Mouse (Mus musculus) liver, embryonic 16.5 days (tissue): ENCODE results near the gene Myo6. TPM values are rescaled to one million over a fixed set of nuclear protein-coding genes. Genes with fewer than 3 reads are reported as not detected.

Experiments used
- ATAC-seq: fragments of 200-750 bp; cut with Nextera tagmentation; 2 replicates; pipeline ENCODE4 v1.8.0; 2017; ENCODE audit warnings: low read depth, mild to moderate bottlenecking, moderate number of reproducible peaks, moderate library complexity
- H3K27ac ChIP-seq: fragments of 300-500 bp; sonication (generic); 2 replicates; pipeline ENCODE4 v1.5.1; 2014; ENCODE audit warnings: mild to moderate bottlenecking, low read length
- H3K27me3 ChIP-seq: fragments of 300-500 bp; sonication (generic); 2 replicates; pipeline ENCODE4 v1.6.1; 2014; ENCODE audit warnings: low read depth, low read length, mixed read lengths; ENCODE audit not compliant: control insufficient read depth, insufficient read depth
- H3K36me3 ChIP-seq: fragments of 300-500 bp; sonication (generic); 2 replicates; pipeline ENCODE4 v1.6.1; 2014; ENCODE audit warnings: mild to moderate bottlenecking; ENCODE audit not compliant: control insufficient read depth, insufficient read depth
- H3K4me1 ChIP-seq: fragments of 300-500 bp; sonication (generic); 2 replicates; pipeline ENCODE4 v1.6.1; 2014; ENCODE audit warnings: low read depth, low read length, mixed read lengths; ENCODE audit not compliant: control insufficient read depth
- H3K4me2 ChIP-seq: fragments of 300-500 bp; sonication (generic); 2 replicates; pipeline ENCODE4 v1.6.1; 2014; ENCODE audit warnings: low read depth, low read length, mixed read lengths
- H3K4me3 ChIP-seq: fragments of 300-500 bp; sonication (generic); 2 replicates; pipeline ENCODE4 v1.5.1; 2014; ENCODE audit warnings: low read depth, mild to moderate bottlenecking, low read length
- H3K9ac ChIP-seq: fragments of 300-500 bp; sonication (generic); 2 replicates; pipeline ENCODE4 v1.6.1; 2014; ENCODE audit warnings: low read depth, low read length
- H3K9me3 ChIP-seq: fragments of 300-500 bp; sonication (generic); replicated peaks from 2 replicates; pipeline ENCODE4 v1.6.1; 2016; ENCODE audit warnings: low read length; ENCODE audit not compliant: control insufficient read depth
- WGBS: fragments of 180-500 bp; shearing (Covaris S2); extraction: QIAGEN DNeasy Blood & Tissue Kit; methylation state at CpG from one replicate; pipeline ENCODE4 v1.1.7; 2014; ENCODE audit not compliant: insufficient replicate concordance; 5-methylcytosine and 5-hydroxymethylcytosine counted together
- polyA plus RNA-seq: library from polyadenylated mRNA; unstranded; fragments of >200 nt; fragmentation: Nextera tagmentation; extraction: Ambion mirVana; gene quantifications from 2 replicates; pipeline ENCODE4 v1.2.1, GENCODE M21; 2015

The Myo6 gene
- polyA plus RNA-seq, 1 experiment from 2014 or later, result 3.9 TPM

DNA sequence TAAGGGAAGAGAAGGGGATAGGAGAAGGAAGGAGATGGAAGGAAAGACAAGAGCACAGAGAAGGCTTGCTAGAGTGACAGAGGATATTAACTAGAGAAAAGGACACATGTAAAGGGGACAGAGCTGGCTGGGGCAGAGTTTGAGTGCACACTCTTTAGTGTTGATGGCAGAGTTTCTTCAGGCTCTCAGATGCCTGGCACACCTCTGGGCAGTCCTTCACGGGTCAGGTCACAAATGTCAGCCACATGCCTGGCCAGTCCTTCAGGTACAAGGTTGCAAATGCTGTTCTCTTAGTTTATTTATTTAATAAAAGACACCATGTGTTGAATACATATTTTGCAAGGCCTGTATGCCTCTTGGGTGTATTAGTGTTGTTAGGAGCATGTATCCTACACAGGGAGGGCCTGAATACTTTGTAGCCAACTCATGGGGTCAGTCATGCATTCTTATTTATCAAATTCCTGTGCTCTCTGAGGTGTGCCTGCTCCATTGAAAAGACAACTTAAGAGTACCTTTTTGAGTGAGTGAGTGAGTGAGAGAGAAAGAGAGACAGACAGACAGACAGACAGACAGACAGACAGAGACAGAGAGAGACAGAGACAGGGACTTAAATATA, 72.5 kb downstream of the Myo6 start:
- 46% methylated on average over 1 of the region's 1 CpGs for WGBS
- ATAC-seq, result no peak
- no peak overlapping the region for H3K27ac ChIP-seq
- no peak overlapping the region for H3K4me2 ChIP-seq
- H3K36me3 ChIP-seq, result no peaks in the 10 kb centered on the region
- H3K9ac ChIP-seq, result no peak overlapping the region
- H3K4me1 ChIP-seq, result no peaks in the 10 kb centered on the region
- no peak overlapping the region for H3K4me3 ChIP-seq
- no peaks in the 10 kb centered on the region for H3K9me3 ChIP-seq
- no peaks in the 10 kb centered on the region for H3K27me3 ChIP-seq

DNA sequence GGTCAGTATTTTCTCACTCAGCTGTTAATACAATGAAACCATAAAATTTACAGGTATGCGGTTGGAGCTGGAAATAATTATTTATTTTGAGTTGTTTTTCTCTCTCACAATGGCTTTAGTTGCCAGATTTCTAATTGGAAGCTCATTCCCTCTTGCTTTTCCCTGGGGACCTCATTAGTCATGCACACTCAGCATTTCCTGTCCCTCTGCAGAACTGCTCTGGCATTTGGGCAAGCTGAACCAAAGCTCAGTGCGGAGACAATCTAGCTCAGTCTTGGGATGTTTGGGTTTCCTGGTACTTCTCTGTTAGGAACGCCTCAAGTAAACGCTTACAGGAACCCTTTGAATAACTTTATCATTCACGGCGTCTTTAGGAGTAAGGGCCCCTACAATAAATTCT, 76.9 kb downstream of the Myo6 start:
- no peaks in the 10 kb centered on the region for H3K27me3 ChIP-seq

DNA sequence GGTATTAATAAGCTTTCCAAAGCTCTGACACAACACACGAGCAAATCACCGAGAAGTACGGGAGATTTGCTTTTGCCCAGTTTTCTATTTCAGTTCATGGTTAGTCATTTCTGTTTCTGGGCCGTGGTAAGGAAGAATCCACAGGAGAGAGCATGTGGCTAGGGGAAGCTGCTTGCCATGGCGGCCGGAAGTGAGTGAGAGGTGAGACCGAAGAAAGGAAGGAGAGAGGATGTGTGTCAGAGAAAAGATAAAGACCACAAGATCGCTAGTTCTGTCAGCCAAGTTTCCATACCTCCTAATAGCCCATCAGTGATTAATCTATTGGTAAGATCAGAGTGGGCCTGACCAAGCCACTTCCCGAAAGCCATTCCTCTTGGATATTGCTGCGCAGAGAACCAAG, 87.3 kb downstream of the Myo6 start:
- no peak overlapping the region for H3K4me3 ChIP-seq
- no peaks in the 10 kb centered on the region for H3K36me3 ChIP-seq
- no peak overlapping the region for H3K4me2 ChIP-seq
- no peak overlapping the region for H3K27ac ChIP-seq
- no peak for ATAC-seq
- no peaks in the 10 kb centered on the region for H3K27me3 ChIP-seq
- WGBS, result 16% methylated on average over 10 of the region's 10 CpGs
- no peaks in the 10 kb centered on the region for H3K4me1 ChIP-seq
- no peaks in the 10 kb centered on the region for H3K9me3 ChIP-seq
- H3K9ac ChIP-seq, result no peak overlapping the region

More for the DNA sequence above, 76.9 kb downstream of the Myo6 start:
- Histone ChIP-seq H3K36me3 (no peaks in the 10 kb centered on the region), H3K9ac (no peak overlapping the region), H3K9me3 (no peaks in the 10 kb centered on the region), H3K4me1 (no peaks in the 10 kb centered on the region), H3K27ac (no peak overlapping the region), H3K4me2 (no peak overlapping the region), H3K4me3 (no peak overlapping the region)
- 64% methylated on average over 6 of the region's 6 CpGs for WGBS
- ATAC-seq, result no peak

DNA sequence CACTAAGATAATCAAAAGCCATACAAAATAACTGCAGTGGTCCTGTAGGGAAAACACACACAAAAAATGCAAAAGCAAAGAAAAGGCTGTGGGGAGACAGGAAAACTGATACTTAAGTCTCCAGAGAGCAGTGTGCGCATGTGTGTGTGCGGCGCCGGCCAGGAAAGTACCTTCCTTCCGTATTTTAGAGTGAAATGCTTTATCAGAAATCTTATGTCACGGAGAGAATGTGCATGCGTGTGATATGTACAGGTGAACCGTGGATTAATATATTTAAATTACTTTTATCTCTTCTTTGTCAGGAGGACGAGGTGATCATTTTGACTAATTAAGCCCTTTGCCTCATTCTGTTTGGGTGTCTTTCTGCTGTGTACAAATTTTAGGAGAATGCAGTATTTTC, 88.4 kb downstream of the Myo6 start:
- 34% methylated on average over 9 of the region's 9 CpGs for WGBS
- Histone ChIP-seq H3K4me2 (no peak overlapping the region), H3K4me3 (no peak overlapping the region), H3K9me3 (no peaks in the 10 kb centered on the region), H3K36me3 (no peaks in the 10 kb centered on the region), H3K9ac (no peak overlapping the region), H3K27ac (no peak overlapping the region), H3K27me3 (no peaks in the 10 kb centered on the region), H3K4me1 (no peaks in the 10 kb centered on the region)
- ATAC-seq, result no peak

DNA sequence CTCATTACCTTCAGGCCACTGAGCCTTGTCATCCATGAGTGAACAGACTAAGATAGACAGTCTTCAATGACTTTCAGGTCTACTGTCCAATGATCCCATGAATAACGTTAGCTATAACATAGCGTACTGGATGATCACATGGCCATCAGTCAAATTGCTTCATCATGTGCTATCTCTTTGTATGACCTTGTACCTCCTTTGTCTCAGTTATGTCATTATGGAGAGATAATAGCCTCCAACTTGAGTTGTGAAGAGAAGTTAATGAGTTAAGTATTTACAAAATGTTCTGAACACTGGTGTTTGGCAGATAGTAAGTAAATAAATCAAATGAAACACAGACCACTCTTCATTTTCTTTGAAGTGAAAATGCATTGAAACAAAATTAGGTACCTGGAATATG, 91.7 kb downstream of the Myo6 start:
- no peak overlapping the region for H3K4me2 ChIP-seq
- no peaks in the 10 kb centered on the region for H3K9me3 ChIP-seq
- H3K9ac ChIP-seq, result no peak overlapping the region
- no peaks in the 10 kb centered on the region for H3K4me1 ChIP-seq
- no peak overlapping the region for H3K27ac ChIP-seq
- WGBS, result 67% methylated on average over 2 of the region's 2 CpGs
- no peak for ATAC-seq
- H3K27me3 ChIP-seq, result no peaks in the 10 kb centered on the region
- no peaks in the 10 kb centered on the region for H3K36me3 ChIP-seq
- H3K4me3 ChIP-seq, result no peak overlapping the region

DNA sequence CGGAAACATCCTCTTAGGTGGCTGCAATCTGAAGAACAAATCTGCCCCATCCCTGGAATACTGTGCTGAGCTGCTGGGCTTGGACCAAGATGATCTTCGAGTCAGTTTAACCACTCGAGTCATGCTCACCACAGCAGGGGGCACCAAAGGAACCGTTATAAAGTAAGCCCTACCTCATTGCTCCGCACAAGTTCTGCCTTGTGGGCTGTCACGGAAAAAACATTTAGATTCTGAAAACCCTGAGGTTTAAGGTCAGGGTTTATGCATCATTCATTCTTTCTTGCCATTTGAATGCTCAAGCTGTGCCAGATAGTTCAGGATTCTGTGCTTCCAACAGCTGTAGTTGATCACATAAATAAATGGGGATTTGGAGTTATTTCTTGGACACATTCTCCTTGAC, 93.6 kb downstream of the Myo6 start:
- no peaks in the 10 kb centered on the region for H3K27me3 ChIP-seq
- H3K9me3 ChIP-seq, result no peaks in the 10 kb centered on the region
- no peaks in the 10 kb centered on the region for H3K4me1 ChIP-seq
- WGBS, result 25% methylated on average over 6 of the region's 6 CpGs
- no peak overlapping the region for H3K9ac ChIP-seq
- H3K27ac ChIP-seq, result no peak overlapping the region
- H3K36me3 ChIP-seq, result no peaks in the 10 kb centered on the region
- no peak overlapping the region for H3K4me3 ChIP-seq
- H3K4me2 ChIP-seq, result no peak overlapping the region
- ATAC-seq, result no peak

DNA sequence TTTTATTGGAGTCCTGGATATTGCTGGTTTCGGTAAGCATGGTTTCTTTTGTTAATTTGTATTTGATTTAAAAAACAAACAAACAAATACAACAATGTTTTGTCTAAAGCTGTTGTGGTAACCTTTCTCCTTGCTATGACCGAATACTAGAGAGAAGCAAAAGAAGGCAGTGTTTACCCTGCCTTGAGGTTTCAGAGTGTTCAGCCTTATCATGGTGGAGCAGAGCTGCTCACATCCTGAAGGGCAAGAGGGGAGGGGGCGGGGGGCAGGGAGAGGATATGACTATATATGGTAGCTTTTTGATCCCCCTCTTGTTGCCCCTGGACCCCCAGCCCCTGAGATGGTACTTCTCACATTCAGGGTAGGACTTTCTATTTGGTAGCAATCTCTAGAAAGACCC, 96.1 kb downstream of the Myo6 start:
- Histone ChIP-seq H3K27me3 (no peaks in the 10 kb centered on the region), H3K9ac (no peak overlapping the region), H3K36me3 (no peaks in the 10 kb centered on the region), H3K9me3 (no peaks in the 10 kb centered on the region), H3K4me3 (no peak overlapping the region), H3K27ac (no peak overlapping the region), H3K4me2 (no peak overlapping the region), H3K4me1 (no peaks in the 10 kb centered on the region)
- ATAC-seq, result no peak
- WGBS, result 22% methylated on average over 3 of the region's 3 CpGs

DNA sequence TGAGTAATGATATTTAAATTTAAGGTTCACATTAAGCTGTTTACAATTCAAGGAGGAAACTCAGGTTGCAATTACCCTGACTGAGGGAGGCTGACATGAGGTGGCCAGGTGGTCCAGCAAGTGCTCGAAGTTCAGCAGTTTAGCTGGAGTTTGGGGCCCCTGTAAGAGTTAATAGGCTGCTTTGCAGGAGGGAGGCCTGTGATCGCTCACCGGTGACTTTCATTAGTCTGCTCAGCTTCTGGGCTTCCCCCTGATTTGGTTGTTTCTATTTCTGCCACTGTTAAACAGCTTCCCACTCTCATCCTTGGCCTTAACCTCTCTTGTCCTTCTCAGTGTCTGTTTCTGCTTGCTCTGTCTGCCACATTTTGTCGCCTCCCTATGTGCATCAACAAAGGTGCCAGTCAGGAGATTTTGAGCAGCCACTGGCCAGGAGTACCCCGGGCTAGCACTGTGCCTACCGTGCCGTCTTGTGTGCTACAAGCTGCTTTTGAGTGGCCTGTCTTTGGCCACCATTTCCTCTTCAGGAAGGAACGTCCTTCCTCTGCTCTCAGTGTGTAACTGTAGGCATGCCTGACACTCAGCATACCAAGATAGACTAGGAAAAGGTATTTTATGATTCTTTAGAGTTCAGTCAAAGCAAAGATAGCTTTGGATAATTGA, 97.7 kb downstream of the Myo6 start:
- 16% methylated on average over 8 of the region's 8 CpGs for WGBS

DNA sequence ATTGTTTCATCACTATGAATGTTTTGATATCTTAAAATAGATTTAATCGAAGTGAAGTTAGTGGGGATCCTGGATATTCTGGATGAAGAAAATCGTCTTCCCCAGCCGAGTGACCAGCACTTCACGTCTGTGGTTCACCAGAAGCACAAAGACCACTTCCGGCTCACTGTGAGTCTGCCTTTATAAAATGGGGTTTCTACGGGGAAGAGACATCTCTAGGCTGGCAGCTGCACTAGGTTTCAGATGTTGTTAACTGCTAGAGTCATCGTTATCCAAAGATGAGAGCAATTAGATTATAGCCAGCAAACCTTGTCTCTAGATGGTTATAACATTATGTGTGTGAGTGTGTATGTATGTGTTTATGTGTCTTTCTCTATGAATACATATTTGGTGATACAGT, 101.3 kb downstream of the Myo6 start:
- no peak for ATAC-seq
- H3K27ac ChIP-seq, result no peak overlapping the region
- H3K4me3 ChIP-seq, result no peak overlapping the region
- H3K4me1 ChIP-seq, result no peaks in the 10 kb centered on the region
- no peaks in the 10 kb centered on the region for H3K36me3 ChIP-seq
- H3K9ac ChIP-seq, result no peak overlapping the region
- no peaks in the 10 kb centered on the region for H3K9me3 ChIP-seq
- H3K27me3 ChIP-seq, result no peaks in the 10 kb centered on the region
- H3K4me2 ChIP-seq, result no peak overlapping the region
- WGBS, result 25% methylated on average over 7 of the region's 7 CpGs

More for the DNA sequence above, 97.7 kb downstream of the Myo6 start:
- no peaks in the 10 kb centered on the region for H3K4me1 ChIP-seq
- no peaks in the 10 kb centered on the region for H3K27me3 ChIP-seq
- no peaks in the 10 kb centered on the region for H3K36me3 ChIP-seq
- no peak overlapping the region for H3K9ac ChIP-seq
- H3K4me3 ChIP-seq, result no peak overlapping the region
- H3K4me2 ChIP-seq, result no peak overlapping the region
- H3K27ac ChIP-seq, result no peak overlapping the region
- no peak for ATAC-seq
- H3K9me3 ChIP-seq, result no peaks in the 10 kb centered on the region
